Mouse (Mus musculus): ENCODE results near the gene Dpf3.

DNA sequence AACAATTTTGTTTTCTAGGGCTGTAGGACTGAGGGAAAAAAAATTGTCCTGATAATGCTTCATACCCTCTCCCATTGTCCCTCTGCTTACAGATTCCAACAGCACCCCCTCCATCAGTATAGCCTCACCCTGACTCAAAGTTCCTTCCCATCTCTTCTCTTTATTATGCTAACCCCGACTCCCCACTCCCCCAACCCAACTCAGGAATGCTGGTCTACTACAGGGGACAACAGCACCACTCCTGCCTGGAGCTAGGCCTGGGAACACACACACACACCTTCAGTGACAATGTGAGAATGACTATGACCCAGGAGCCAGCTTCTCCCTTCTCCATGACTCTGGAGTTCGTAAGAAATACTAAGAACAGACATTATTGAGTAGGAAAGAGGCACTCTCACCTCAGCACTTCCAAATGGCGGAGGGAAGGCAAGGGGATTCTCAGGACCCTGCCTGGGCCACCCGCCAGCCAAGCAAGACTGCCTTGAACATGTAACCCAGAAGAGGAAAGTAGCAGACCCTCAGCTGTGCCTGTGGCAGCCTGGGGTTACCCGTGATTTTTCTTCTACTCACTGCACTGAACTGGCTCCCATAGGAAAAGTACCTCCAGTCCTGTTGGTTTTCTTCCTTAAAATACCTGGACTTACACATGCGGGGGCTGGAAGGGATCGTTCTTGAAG, 276.2 kb downstream of the Dpf3 start:
- TF ChIP-seq GATA1 (IDR thresholded peaks at IDR 0.05; ENCODE audit: borderline replicate concordance, low read length) (no peak), FLI1 (IDR thresholded peaks at IDR 0.05; ENCODE audit: low read length) (no peak)
